Mouse (Mus musculus) heart, postnatal 0 days (tissue): ENCODE measurements around the gene Chit1.

Experiments used
- CTCF ChIP-seq: IDR thresholded peaks from 2 replicates; pipeline ENCODE4 v1.5.1; 2016; ENCODE audit warnings: antibody characterized with exemption, control low read depth, low read depth
- EP300 ChIP-seq: IDR thresholded peaks from 2 replicates; pipeline ENCODE4 v1.6.1; 2016; ENCODE audit warnings: antibody characterized with exemption, low read depth

DNA sequence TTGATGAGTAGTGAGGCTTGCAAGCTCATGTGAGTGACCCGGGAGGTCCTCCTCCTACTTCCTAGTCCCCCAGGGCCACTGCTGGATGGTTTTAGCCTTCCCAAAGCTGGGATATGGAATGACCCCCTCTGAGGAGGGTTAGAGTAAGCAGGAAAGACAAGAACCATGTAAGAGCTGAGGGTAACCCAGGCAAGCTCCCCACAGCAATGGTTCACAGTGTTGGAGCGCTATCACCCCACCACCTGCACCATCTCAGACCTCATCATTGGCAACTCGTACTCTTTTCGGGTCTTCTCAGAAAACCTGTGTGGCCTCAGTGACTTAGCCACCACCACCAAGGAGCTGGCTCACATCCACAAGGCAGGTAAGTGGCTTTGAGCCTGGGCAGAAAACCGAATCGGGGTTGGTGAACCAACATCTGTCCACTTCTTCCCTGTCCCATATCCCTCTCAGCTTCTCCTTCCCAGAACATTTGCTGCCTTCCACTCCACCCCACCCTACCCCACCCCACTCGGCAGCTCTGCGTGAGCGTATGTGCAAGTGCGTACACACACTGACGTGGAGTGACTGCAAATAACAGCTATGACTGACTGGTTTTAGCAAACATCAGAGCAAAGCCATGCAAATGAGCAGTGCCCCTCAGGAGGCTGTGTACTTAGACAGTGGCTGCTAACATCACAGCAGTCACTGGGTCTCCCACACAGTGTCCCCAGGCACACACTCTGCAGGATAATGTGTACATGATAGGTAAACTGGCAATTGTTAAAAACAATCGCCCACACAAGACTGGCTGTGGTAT is 87.4 kb downstream of the Chit1 start:
- TF ChIP-seq EP300 (no peak), CTCF (no peak)
